Mouse (Mus musculus) central nervous system, embryonic 18 days (tissue): ENCODE measurements around the gene Stx19. TPM values are rescaled to one million over a fixed set of nuclear protein-coding genes. Genes with fewer than 3 reads are reported as not detected.

Experiments used
- polyA plus RNA-seq: library from polyadenylated mRNA; depleted of rRNA; stranded (reverse); fragments of >200 nt; gene quantifications from 2 replicates; pipeline ENCODE4 v1.2.3, GENCODE M21; 2012; rRNA removed

The Stx19 gene
- not detected in 2 replicates for polyA plus RNA-seq

DNA sequence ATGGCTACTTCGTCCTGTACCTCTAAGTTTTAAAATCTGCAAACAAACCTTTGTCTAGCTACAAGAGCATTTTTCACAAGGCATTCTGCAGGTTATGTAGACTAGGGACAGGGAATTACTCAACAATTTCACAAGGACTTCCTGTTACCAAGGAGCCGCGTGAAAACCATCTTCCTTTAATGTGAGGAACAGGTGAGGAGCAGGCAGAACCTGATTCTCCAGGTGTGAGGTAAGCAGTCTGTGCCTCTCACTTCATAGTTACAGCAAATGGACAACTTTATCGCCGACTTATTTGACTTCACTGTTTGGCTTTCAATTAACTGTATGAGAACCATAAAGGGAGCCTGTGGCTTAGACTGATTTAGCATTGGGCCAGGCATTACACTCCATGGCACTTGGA is at the start of gene Stx19:
Gene Stx19, plus strand, starts transcription at position 186 of the 400 bp plus-strand sequence.

DNA sequence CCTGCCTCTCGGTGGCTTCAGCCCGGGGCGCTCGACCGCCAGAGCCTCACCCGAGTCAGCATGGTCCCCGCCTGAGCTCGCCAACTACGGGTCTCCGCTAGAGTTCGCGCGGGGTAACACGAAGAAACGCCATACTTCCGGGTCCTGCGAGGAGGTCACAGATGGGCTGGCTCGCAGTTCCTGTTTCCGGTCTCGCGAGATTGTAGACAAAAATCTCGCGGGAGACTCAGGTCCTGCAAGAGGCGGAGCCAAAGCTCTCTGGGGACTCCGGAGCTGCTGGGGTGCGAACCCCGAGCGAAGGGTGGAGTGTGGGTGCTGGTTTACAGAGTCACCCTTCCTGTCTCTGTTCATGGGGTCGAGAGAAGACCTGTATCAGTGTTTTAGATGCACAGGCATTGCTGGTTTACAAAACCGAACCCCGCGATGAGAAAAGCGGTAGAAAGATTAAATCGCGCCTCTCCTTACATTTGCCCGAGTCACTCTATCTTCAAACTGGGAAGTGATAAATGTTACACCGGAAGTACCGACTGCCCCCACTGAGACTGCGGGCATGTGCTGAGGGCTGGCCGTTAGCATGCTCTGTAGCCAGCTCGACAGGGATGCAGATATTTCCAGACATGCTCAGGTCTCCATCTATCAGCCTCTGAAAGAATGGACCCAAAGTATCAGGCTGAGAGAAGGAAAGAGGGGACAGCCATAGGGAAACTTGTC is 27.7 kb upstream of the Stx19 start, which contains the start of gene Nsun3:
Gene Nsun3, minus strand, starts transcription at position 198 of the 711 bp plus-strand sequence.

GRCm38 (mm10) chr16:62846498-62847312 is 32.2 kb downstream of the Stx19 start, which contains the start of gene Arl13b:
TSS of gene Arl13b (minus strand) at chr16:62847040.

DNA sequence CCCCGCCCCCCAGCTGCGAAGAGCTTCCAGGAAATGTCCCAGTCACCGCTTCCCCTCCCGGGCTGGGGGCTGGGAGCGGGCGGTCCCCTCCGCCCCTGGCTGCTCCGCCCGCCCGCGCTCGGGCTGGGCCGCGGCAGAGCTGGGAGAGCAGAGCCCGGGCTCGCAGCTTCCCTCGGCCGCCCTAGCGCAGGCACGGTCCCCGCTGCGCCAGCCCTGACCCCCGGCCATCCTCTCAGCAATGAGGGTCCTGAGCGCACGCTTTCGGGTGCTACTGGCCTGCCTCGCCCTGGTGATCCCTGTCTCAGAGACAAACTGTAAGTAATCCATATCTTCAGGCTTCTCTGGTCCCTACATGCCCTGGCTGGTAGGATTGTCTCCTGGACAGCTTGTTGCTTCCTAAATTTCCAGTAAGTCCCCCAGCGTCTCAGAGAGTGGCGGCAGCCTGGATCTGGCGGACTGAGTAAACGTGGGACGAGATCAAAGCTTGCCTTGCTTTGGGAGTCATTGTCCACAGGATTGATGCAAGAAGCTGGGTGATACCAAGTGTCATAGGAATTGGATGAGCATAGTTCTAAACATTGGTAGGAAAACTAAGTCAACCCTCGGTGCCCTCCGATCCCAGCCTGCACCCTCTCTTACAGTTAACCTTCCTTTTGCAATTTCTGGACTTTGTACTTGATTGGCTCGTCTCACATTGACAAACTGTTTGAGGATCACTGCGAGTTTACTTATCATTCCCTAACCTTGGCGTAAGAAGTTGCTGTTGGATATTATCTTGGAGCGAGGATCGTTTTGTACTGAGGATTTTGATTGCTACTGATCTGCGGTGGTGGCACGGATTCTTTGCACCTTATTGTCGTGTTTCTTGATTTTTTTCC is 40.0 kb downstream of the Stx19 start, which contains the start of gene Pros1:
Gene Pros1, plus strand, starts transcription at position 117 of the 878 bp plus-strand sequence.

Other genes starting within 250 kb of the Stx19 start
- gene Nsun3, start 27.9 kb upstream of the Stx19 start, polyA plus RNA-seq, result 8.4 and 8.5 TPM in 2 replicates
- gene Arl13b, start 32.4 kb downstream of the Stx19 start, polyA plus RNA-seq, result 13.2 and 16.6 TPM in 2 replicates
- gene Pros1, start 39.6 kb downstream of the Stx19 start, polyA plus RNA-seq, result 6.3 and 6.4 TPM in 2 replicates